Mouse (Mus musculus): ENCODE measurements at regions not wholly inside any gene's neighbourhood (a gene's known extent, or its start where the extent isn't known, plus 50 kb on each side); places are given as distances from the start of the nearest gene placed in this dataset.

GRCm38 (mm10) chr1:136788979-136789513 lies 164.3 kb downstream of the Zfp281 start:
- no peaks in the 10 kb centered on the region for H3K79me2 ChIP-seq (replicated peaks; ENCODE audit: control insufficient read depth, extremely low read depth, insufficient read depth, poor library complexity, severe bottlenecking)
- peaks cover 2% of the 10 kb centered on the region for H3K9me3 ChIP-seq (replicated peaks; ENCODE audit: low read length)
- no peaks in the 10 kb centered on the region for H3K4me1 ChIP-seq (ENCODE audit: control insufficient read depth in 1 of 2, insufficient read depth in 2 of 2)
- DNase-seq (ENCODE audit: extremely low read depth): no peak
- no peaks in the 10 kb centered on the region for H3K36me3 ChIP-seq (replicated peaks in 1 of 2; ENCODE audit: control insufficient read depth in 1 of 2, insufficient read depth in 1 of 2, low read length in 1 of 2)
- H3K4me3 ChIP-seq (replicated peaks in 1 of 3; ENCODE audit: low read depth in 2 of 3, low read length in 2 of 3, poor library complexity in 1 of 3): no peak overlapping the region
- in situ Hi-C loops (cut with MboI; ENCODE audit: low pct_ligation_motif_present, low pct_unique_long_range_greater_than_20kb, low sequenced_read_pairs) (no loop called here), dilution Hi-C loops (cut with MboI; ENCODE audit: extremely low pct_ligation_motif_present, extremely low pct_unique_long_range_greater_than_20kb, low sequenced_read_pairs) (no loop called here)
- no peak overlapping the region for H3K4me2 ChIP-seq (ENCODE audit: insufficient read depth, low read depth, poor library complexity, severe bottlenecking)
- no peak overlapping the region for H3K9ac ChIP-seq (ENCODE audit: insufficient read depth, low read depth)
- no peak overlapping the region for H3K27ac ChIP-seq (ENCODE audit: insufficient read depth, low read depth)
- no peaks in the 10 kb centered on the region for H3K27me3 ChIP-seq (replicated peaks)
- TF ChIP-seq CHD1 (IDR thresholded peaks at IDR 0.05; ENCODE audit: low read depth, low read length): no peak
- no peak for TF ChIP-seq ZNF384 (IDR thresholded peaks at IDR 0.05; ENCODE audit: low read depth, low read length)
- no peak for TF ChIP-seq RCOR1 (conservative IDR thresholded peaks at IDR 0.05; ENCODE audit: low read depth, low read length)
- no peak for TF ChIP-seq POLR2AphosphoS2 (IDR thresholded peaks at IDR 0.05; ENCODE audit: low read depth, low read length)
- no peak for TF ChIP-seq MXI1 (IDR thresholded peaks at IDR 0.05; ENCODE audit: low read depth, low read length)
- TF ChIP-seq PAX5 (IDR thresholded peaks at IDR 0.05; ENCODE audit: low read length): no peak
- TF ChIP-seq ETS1 (conservative IDR thresholded peaks at IDR 0.05; ENCODE audit: low read depth, low read length): no peak

- in situ Hi-C loops (cut with MboI; ENCODE audit: low pct_ligation_motif_present, low pct_unique_long_range_greater_than_20kb, low sequenced_read_pairs) (no loop called here), dilution Hi-C loops (cut with MboI; ENCODE audit: extremely low pct_ligation_motif_present, extremely low pct_unique_long_range_greater_than_20kb, low sequenced_read_pairs) (no loop called here)
- Histone ChIP-seq H3K4me3 (replicated peaks in 1 of 3; ENCODE audit: low read depth in 2 of 3, low read length in 2 of 3, poor library complexity in 1 of 3) (no peak overlapping the region), H3K9me3 (replicated peaks; ENCODE audit: low read length) (peaks cover 2% of the 10 kb centered on the region), H3K79me2 (replicated peaks; ENCODE audit: control insufficient read depth, extremely low read depth, insufficient read depth, poor library complexity, severe bottlenecking) (no peaks in the 10 kb centered on the region), H3K27ac (ENCODE audit: insufficient read depth, low read depth) (no peak overlapping the region), H3K9ac (ENCODE audit: insufficient read depth, low read depth) (no peak overlapping the region), H3K27me3 (replicated peaks) (no peaks in the 10 kb centered on the region), H3K4me2 (ENCODE audit: insufficient read depth, low read depth, poor library complexity, severe bottlenecking) (no peak overlapping the region), H3K36me3 (replicated peaks in 1 of 2; ENCODE audit: control insufficient read depth in 1 of 2, insufficient read depth in 1 of 2, low read length in 1 of 2) (no peaks in the 10 kb centered on the region), H3K4me1 (ENCODE audit: control insufficient read depth in 1 of 2, insufficient read depth in 2 of 2) (no peaks in the 10 kb centered on the region)
- DNase-seq (ENCODE audit: extremely low read depth): no peak
- no peak for TF ChIP-seq ZMIZ1 (IDR thresholded peaks at IDR 0.05; ENCODE audit: low read depth, low read length)
- TF ChIP-seq CHD1 (IDR thresholded peaks at IDR 0.05; ENCODE audit: low read depth, low read length): no peak
- TF ChIP-seq CTCF (conservative IDR thresholded peaks at IDR 0.05 in 1 of 2, IDR thresholded peaks at IDR 0.05 in 1 of 2; ENCODE audit: low read depth in 2 of 2, low read length in 2 of 2): no peak
- no peak for TF ChIP-seq TCF12 (IDR thresholded peaks at IDR 0.05; ENCODE audit: low read depth, low read length)
- no peak for TF ChIP-seq UBTF (IDR thresholded peaks at IDR 0.05; ENCODE audit: low read depth, low read length)
- no peak for TF ChIP-seq JUN (IDR thresholded peaks at IDR 0.05; ENCODE audit: insufficient read depth, low read depth, low read length)
- TF ChIP-seq POLR2A (IDR thresholded peaks at IDR 0.05; ENCODE audit: low read depth, low read length): no peak
- TF ChIP-seq IRF4 (IDR thresholded peaks at IDR 0.05; ENCODE audit: low read depth, low read length): no peak
- TF ChIP-seq ZKSCAN1 (IDR thresholded peaks at IDR 0.05; ENCODE audit: borderline replicate concordance, low read depth, low read length): no peak
- TF ChIP-seq HCFC1 (IDR thresholded peaks at IDR 0.05; ENCODE audit: low read depth, low read length): no peak
- no peak for TF ChIP-seq RAD21 (IDR thresholded peaks at IDR 0.05; ENCODE audit: low read depth, low read length)
- TF ChIP-seq MAX (IDR thresholded peaks at IDR 0.05; ENCODE audit: low read length): no peak
- no peak for TF ChIP-seq KAT2A (IDR thresholded peaks at IDR 0.05; ENCODE audit: insufficient replicate concordance, low read length)
- TF ChIP-seq BHLHE40 (IDR thresholded peaks at IDR 0.05; ENCODE audit: low read depth, low read length): no peak
- no peak for TF ChIP-seq SIN3A (IDR thresholded peaks at IDR 0.05; ENCODE audit: low read length)
- TF ChIP-seq ETS1 (conservative IDR thresholded peaks at IDR 0.05; ENCODE audit: low read depth, low read length): no peak
- no peak for TF ChIP-seq MAFK (IDR thresholded peaks at IDR 0.05; ENCODE audit: insufficient replicate concordance, low read length)
- TF ChIP-seq ZNF384 (IDR thresholded peaks at IDR 0.05; ENCODE audit: low read depth, low read length): no peak
- no peak for TF ChIP-seq USF2 (conservative IDR thresholded peaks at IDR 0.05; ENCODE audit: low read depth, low read length)
- no peak for TF ChIP-seq ELF1 (IDR thresholded peaks at IDR 0.05; ENCODE audit: low read depth, low read length)
Measured at GRCm38 (mm10) chr1:136791641-136792040, 166.9 kb downstream of the Zfp281 start.

Data from CH12.LX (cell line).